Mouse (Mus musculus) B cell, adult 62 days (primary cell): Measurements from ENCODE around the gene Zfp345. TPM values are rescaled to one million over a fixed set of nuclear protein-coding genes. Genes with fewer than 3 reads are reported as not detected.

Experiments used
- total RNA-seq: library from RNA; stranded (reverse); gene quantifications from 4 replicates; pipeline ENCODE4 v1.2.4, GENCODE M21; 2023

Gene Zfp345
- total RNA-seq, result 1.0 to 1.3 TPM (median 1.2 TPM) in 4 replicates

GRCm38 (mm10) chr2:150484939-150485778, at the start of gene Zfp345:
Gene Zfp345 (minus strand): TSS chr2:150485091.

GRCm38 (mm10) chr2:150451180-150451919, 33.5 kb downstream of the Zfp345 start, which contains the start of gene Zfp442:
Gene Zfp442 (minus strand): TSS chr2:150451486.

Other genes with a start within 250 kb of the Zfp345 start
- gene Gm21994, start 229.5 kb downstream of the Zfp345 start, total RNA-seq, result 10.7 to 15.8 TPM (median 12.1 TPM) in 4 replicates
- gene Gm14124, start 227.6 kb downstream of the Zfp345 start, total RNA-seq, result 0.23 to 0.34 TPM (median 0.33 TPM) in 3 of 4 replicates, not detected in the other
- 3.5 to 13.5 TPM (median 9.3 TPM) in 4 replicates for gene Gm10130, start 161.4 kb downstream of the Zfp345 start, total RNA-seq
- gene 3300002I08Rik, start 122.3 kb downstream of the Zfp345 start, total RNA-seq, result 4.1 to 6.9 TPM (median 5.0 TPM) in 4 replicates
- 2.9 to 4.4 TPM (median 4.0 TPM) in 4 replicates for gene Zfp442, start 33.6 kb downstream of the Zfp345 start, total RNA-seq
- not detected in 4 replicates for gene Cst7, start 85.3 kb upstream of the Zfp345 start, total RNA-seq
- gene Apmap, start 123.5 kb upstream of the Zfp345 start, total RNA-seq, result 22.2 to 24.9 TPM (median 23.2 TPM) in 4 replicates
- gene Acss1, start 183.4 kb upstream of the Zfp345 start, total RNA-seq, result 72.7 to 88.6 TPM (median 77.1 TPM) in 4 replicates
- not detected in 4 replicates for gene Vsx1, start 204.3 kb upstream of the Zfp345 start, total RNA-seq